Comparison of ENCODE assay signal across 12 mouse cellular contexts in genomic region chr13:47080905-47081505, GRCm38 (mm10). TPM values are rescaled to one million over a fixed set of nuclear protein-coding genes. Genes with fewer than 3 reads are reported as not detected.
DNase-seq lines count a peak whose midpoint lies in the region; ATAC-seq and TF ChIP-seq lines count a peak whose summit lies in the region.
"Had no signal": no experiment of that assay in that cellular context is flagged by ENCODE, and none has a peak within 500 bp of the region (broad histone marks: within the 10 kb centered on the region; RNA-seq: fewer than 3 reads in every experiment).

No protein-coding gene starts in this region.

- H3K27me3 ChIP-seq in cerebellum, adult 2 months (ENCODE audit: control insufficient read depth, insufficient read depth, low read length) = no peaks in the 10 kb centered on the region
- H3K27me3 ChIP-seq in CH12.LX (replicated peaks) = no peaks in the 10 kb centered on the region
- H3K27me3 ChIP-seq: neural tube, embryonic 13.5 days had no signal

- no peaks in the 10 kb centered on the region for H3K79me2 ChIP-seq in CH12.LX (replicated peaks; ENCODE audit: control insufficient read depth, extremely low read depth, insufficient read depth, poor library complexity, severe bottlenecking)

- peak; percentile 28; the same call in 1 of the 2 replicates for TF ChIP-seq CTCF in cerebellum, adult 2 months (IDR thresholded peaks at IDR 0.05; ENCODE audit: borderline replicate concordance, insufficient read depth, low read depth, low read length)
- TF ChIP-seq CTCF in layer of hippocampus, adult 2 months (conservative IDR thresholded peaks at IDR 0.05) = peak; percentile 71
- TF ChIP-seq CTCF in CH12.LX (conservative IDR thresholded peaks at IDR 0.05 in 1 of 2, IDR thresholded peaks at IDR 0.05 in 1 of 2; ENCODE audit: low read depth in 2 of 2, low read length in 2 of 2) = peak; percentile 32 to 52; a peak in 3 of 4 replicates

- in situ Hi-C loops in CH12.LX (cut with MboI; ENCODE audit: low pct_ligation_motif_present, low pct_unique_long_range_greater_than_20kb, low sequenced_read_pairs) = no loop called here

- no peak overlapping the region for H3K9ac ChIP-seq in CH12.LX (ENCODE audit: insufficient read depth, low read depth)
- H3K9ac ChIP-seq: neural tube, embryonic 13.5 days had no signal

- DNase-seq in cerebellum, adult 2 months = no peak
- DNase-seq in cerebellum, postnatal 4 days (ENCODE audit: low spot score in 2 of 2) = no peak
- DNase-seq in layer of hippocampus, adult 2 months (ENCODE audit: low spot score in 2 of 2) = no peak
- DNase-seq in layer of hippocampus, postnatal 14 days (ENCODE audit: low spot score in 2 of 2) = no peak
- no peak for DNase-seq in CH12.LX (ENCODE audit: extremely low read depth)
- no peak for DNase-seq in testis, postnatal 10 days (ENCODE audit: low spot score)
- no peak for DNase-seq in c-Kit-positive CD71-positive TER-119-positive erythroid progenitor cells, embryonic 14.5 days (ENCODE audit: low spot score)
- DNase-seq: gastrocnemius, postnatal 25 days; lung, adult 2 months had no signal

- TF ChIP-seq EP300 in CH12.LX (IDR thresholded peaks at IDR 0.05; ENCODE audit: low read length) = no peak

- peak; percentile 36 for TF ChIP-seq RAD21 in CH12.LX (IDR thresholded peaks at IDR 0.05; ENCODE audit: low read depth, low read length)

- H3K27ac ChIP-seq in cerebellum, adult 2 months (ENCODE audit: insufficient read depth, low read length) = no peak overlapping the region
- no peak overlapping the region for H3K27ac ChIP-seq in layer of hippocampus, adult 2 months
- H3K27ac ChIP-seq in CH12.LX (ENCODE audit: insufficient read depth, low read depth) = no peak overlapping the region
- H3K27ac ChIP-seq: neural tube, embryonic 13.5 days had no signal

- peaks cover 6 to 76% of the 10 kb centered on the region in 2 experiments for H3K36me3 ChIP-seq in CH12.LX (replicated peaks in 1 of 2; ENCODE audit: control insufficient read depth in 1 of 2, insufficient read depth in 1 of 2, low read length in 1 of 2)

- no peaks in the 10 kb centered on the region for H3K4me1 ChIP-seq in cerebellum, adult 2 months (ENCODE audit: control insufficient read depth, insufficient read depth, low read length)
- H3K4me1 ChIP-seq in CH12.LX (ENCODE audit: control insufficient read depth in 1 of 2, insufficient read depth in 2 of 2) = no peaks in the 10 kb centered on the region
- H3K4me1 ChIP-seq: neural tube, embryonic 13.5 days had no signal

- 0 out of 2 replicates have a peak, but pooled peaks have one; percentile 56 for ATAC-seq in erythroid progenitor cell, adult 5-6 weeks (replicated peaks; ENCODE audit: low FRiP score, poor library complexity, severe bottlenecking)

- H3K9me3 ChIP-seq in CH12.LX (replicated peaks; ENCODE audit: low read length) = no peaks in the 10 kb centered on the region
- H3K9me3 ChIP-seq: neural tube, embryonic 13.5 days had no signal

- 85% methylated on average over 4 of the region's 4 CpGs for WGBS in cerebellum, adult 2 months

- TF ChIP-seq POLR2A in cerebellum, adult 2 months (IDR thresholded peaks at IDR 0.05; ENCODE audit: borderline replicate concordance, insufficient read depth, low read length) = no peak
- no peak for TF ChIP-seq POLR2A in CH12.LX (IDR thresholded peaks at IDR 0.05; ENCODE audit: low read depth, low read length)

- no peak overlapping the region for H3K4me3 ChIP-seq in cerebellum, adult 2 months (replicated peaks; ENCODE audit: insufficient read depth, low read depth, low read length)
- H3K4me3 ChIP-seq in layer of hippocampus, adult 2 months = no peak overlapping the region
- no peak overlapping the region for H3K4me3 ChIP-seq in CH12.LX (replicated peaks in 1 of 3; ENCODE audit: low read depth in 2 of 3, low read length in 2 of 3, poor library complexity in 1 of 3)
- H3K4me3 ChIP-seq: neural tube, embryonic 13.5 days had no signal

- no peak overlapping the region for H3K4me2 ChIP-seq in CH12.LX (ENCODE audit: insufficient read depth, low read depth, poor library complexity, severe bottlenecking)
- H3K4me2 ChIP-seq: midbrain, embryonic 11.5 days; neural tube, embryonic 13.5 days had no signal

- dilution Hi-C loops in CH12.LX (cut with MboI; ENCODE audit: extremely low pct_ligation_motif_present, extremely low pct_unique_long_range_greater_than_20kb, low sequenced_read_pairs) = no loop called here

TF ChIP-seq in CH12.LX, 34 proteins besides CTCF, POLR2A, EP300 and RAD21:
- no peak for TF ChIP-seq CHD2 (IDR thresholded peaks at IDR 0.05; ENCODE audit: low read length)
- TF ChIP-seq SMC3 (IDR thresholded peaks at IDR 0.05; ENCODE audit: low read depth, low read length) = peak; percentile 26; the same call in 1 of the 2 replicates
TF ChIP-seq in CH12.LX: peak in this region for 1.

RNA-seq across cellular contexts. Expression of gene Dek, which starts 25.0 kb away (rescaled TPM):
- polyA plus RNA-seq in cerebellum, adult 2 months (2012; rRNA removed) = 44.3 and 48.6 TPM in 2 replicates
- total RNA-seq in layer of hippocampus, adult 2 months (2021) = 10 to 100 TPM; 48.3 to 50.0 TPM
- total RNA-seq in layer of hippocampus, postnatal 14 days (2021) = 10 to 100 TPM; 44.3 to 48.5 TPM
- 28.8 and 34.1 TPM in 2 replicates for total RNA-seq in CH12.LX (2012; rRNA removed)
- total RNA-seq in CH12.LX (2014; rRNA removed) = 196 and 230 TPM in 2 replicates
- 228 and 232 TPM in 2 replicates for polyA plus RNA-seq in CH12.LX (2012; ENCODE audit: insufficient read length, low read depth)
- 1,007 and 1,162 TPM in 2 replicates for total RNA-seq in erythroid progenitor cell, adult 5-6 weeks (2015; ENCODE audit: low replicate concordance)
- 1,638 and 2,076 TPM in 2 replicates for total RNA-seq in erythroid progenitor cell, adult 5-6 weeks (2017; ENCODE audit: low replicate concordance)

RNA-seq across cellular contexts. Expression of gene Tpmt, which starts 36.5 kb away (rescaled TPM):
- 15.0 and 17.4 TPM in 2 replicates for polyA plus RNA-seq in cerebellum, adult 2 months (2012; rRNA removed)
- 10 to 100 TPM; 10.5 to 12.4 TPM for total RNA-seq in layer of hippocampus, adult 2 months (2021)
- 10 to 100 TPM in 1 of 2 experiments, 1 to 10 TPM in 1; 8.4 to 12.4 TPM for total RNA-seq in layer of hippocampus, postnatal 14 days (2021)
- 1.2 and 1.6 TPM in 2 replicates for total RNA-seq in CH12.LX (2012; rRNA removed)
- total RNA-seq in CH12.LX (2014; rRNA removed) = 2.5 and 3.6 TPM in 2 replicates
- polyA plus RNA-seq in CH12.LX (2012; ENCODE audit: insufficient read length, low read depth) = 1.9 and 3.1 TPM in 2 replicates
- 21.4 TPM in 1 of 2 replicates, not detected in the other for total RNA-seq in erythroid progenitor cell, adult 5-6 weeks (2015; ENCODE audit: low replicate concordance)
- 0.15 TPM in 1 of 2 replicates, not detected in the other for total RNA-seq in erythroid progenitor cell, adult 5-6 weeks (2017; ENCODE audit: low replicate concordance)

RNA-seq across cellular contexts. Expression of gene Kdm1b, which starts 37.7 kb away (rescaled TPM):
- 7.6 and 8.2 TPM in 2 replicates for polyA plus RNA-seq in cerebellum, adult 2 months (2012; rRNA removed)
- total RNA-seq in layer of hippocampus, adult 2 months (2021) = 1 to 10 TPM; 7.5 to 9.8 TPM
- total RNA-seq in layer of hippocampus, postnatal 14 days (2021) = 10 to 100 TPM in 1 of 2 experiments, 1 to 10 TPM in 1; 8.7 to 11.7 TPM
- total RNA-seq in CH12.LX (2012; rRNA removed) (9.8 and 10.3 TPM in 2 replicates), CH12.LX (2014; rRNA removed) (17.5 and 20.3 TPM in 2 replicates)
- polyA plus RNA-seq in CH12.LX (2012; ENCODE audit: insufficient read length, low read depth) = 11.1 and 12.3 TPM in 2 replicates
- total RNA-seq in erythroid progenitor cell, adult 5-6 weeks (2015; ENCODE audit: low replicate concordance) = 3.4 and 4.3 TPM in 2 replicates
- 6.8 and 9.8 TPM in 2 replicates for total RNA-seq in erythroid progenitor cell, adult 5-6 weeks (2017; ENCODE audit: low replicate concordance)

RNA-seq across cellular contexts. Expression of gene Rnf144b, which starts 41.5 kb away (rescaled TPM):
- polyA plus RNA-seq in cerebellum, adult 2 months (2012; rRNA removed) = 8.5 and 8.9 TPM in 2 replicates
- total RNA-seq in layer of hippocampus, adult 2 months (2021) = 10 to 100 TPM; 11.4 to 11.6 TPM
- total RNA-seq in layer of hippocampus, postnatal 14 days (2021) = 10 to 100 TPM; 10.5 to 12.7 TPM
- total RNA-seq in CH12.LX (2012; rRNA removed) (not detected in 2 replicates), CH12.LX (2014; rRNA removed) (not detected in 2 replicates)
- polyA plus RNA-seq in CH12.LX (2012; ENCODE audit: insufficient read length, low read depth) = not detected in 2 replicates
- 0.84 and 2.9 TPM in 2 replicates for total RNA-seq in erythroid progenitor cell, adult 5-6 weeks (2015; ENCODE audit: low replicate concordance)
- total RNA-seq in erythroid progenitor cell, adult 5-6 weeks (2017; ENCODE audit: low replicate concordance) = 0.77 and 1.1 TPM in 2 replicates

Comparison
In these comparisons a context has a peak if more than half of its experiments do, and no peak if none do; other contexts are left out.
1. RNA of gene Dek, which starts 25.0 kb away (total RNA-seq): 1,007 to 2,076 TPM in erythroid progenitor cell, adult 5-6 weeks; 28.8 to 230 TPM in CH12.LX, 48.3 to 50.0 TPM in layer of hippocampus, adult 2 months and 44.3 to 48.5 TPM in layer of hippocampus, postnatal 14 days; every median in the first group is over 4 times any median in the second.
2. Peak in every context shown above with its lines, with median percentiles within 50 percentile points of each other: CTCF ChIP-seq.